Mouse (Mus musculus) liver, embryonic 14.5 days (tissue): Measurements from ENCODE around the gene C1galt1c1. TPM values are rescaled to one million over a fixed set of nuclear protein-coding genes. Genes with fewer than 3 reads are reported as not detected.
A peak's percentile ranks its signal among the peaks of the same experiment; 100 is the strongest.

Experiments used
- ATAC-seq: fragments of 200-750 bp; cut with Nextera tagmentation; 2 replicates; pipeline ENCODE4 v1.8.0; 2017; ENCODE audit warnings: moderate number of reproducible peaks, mild to moderate bottlenecking, moderate library complexity; ENCODE audit not compliant: insufficient read depth
- DNase-seq, 3 experiments: peaks; one replicate each; pipeline ENCODE4 v3.0.0-alpha.2; 2012 to 2013; ENCODE audit warnings: low read depth in 3 of 3, low spot score in 3 of 3
- H3K27ac ChIP-seq: fragments of 300-500 bp; sonication (generic); 2 replicates; pipeline ENCODE4 v1.5.1; 2014; ENCODE audit warnings: moderate library complexity, mild to moderate bottlenecking, control low read depth, inconsistent platforms
- H3K27me3 ChIP-seq: fragments of 300-500 bp; sonication (generic); 2 replicates; pipeline ENCODE4 v1.6.1; 2014; ENCODE audit warnings: mild to moderate bottlenecking, low read length, moderate library complexity; ENCODE audit not compliant: control insufficient read depth, insufficient read depth
- H3K36me3 ChIP-seq: fragments of 300-500 bp; sonication (generic); replicated peaks from 2 replicates; pipeline ENCODE4 v1.6.1; 2014; ENCODE audit warnings: low read depth; ENCODE audit not compliant: control insufficient read depth, insufficient read depth
- H3K4me1 ChIP-seq, 2 experiments: fragments of 200-500 bp in 1 of 2; fragments of 300-500 bp in 1 of 2; sonication (generic) in 1 of 2; replicated peaks; 2 replicates each; pipeline ENCODE4 v1.6.1; 2012 to 2014; ENCODE audit warnings: antibody characterized with exemption in 1 of 2, inconsistent platforms in 1 of 2, low read length in 1 of 2; ENCODE audit not compliant: control insufficient read depth in 2 of 2, insufficient read depth in 2 of 2
- H3K4me2 ChIP-seq: fragments of 300-500 bp; sonication (generic); 2 replicates; pipeline ENCODE4 v1.6.1; 2014; ENCODE audit warnings: low read depth, mild to moderate bottlenecking, control low read depth, moderate library complexity
- H3K4me3 ChIP-seq, 2 experiments: fragments of 200-500 bp in 1 of 2; fragments of 300-500 bp in 1 of 2; sonication (generic) in 1 of 2; 2 replicates each; pipeline ENCODE4 v1.5.1; 2012 to 2014; ENCODE audit warnings: low read depth in 2 of 2, low read length in 2 of 2, mild to moderate bottlenecking in 2 of 2, control low read depth in 1 of 2, inconsistent platforms in 1 of 2, moderate library complexity in 1 of 2; ENCODE audit not compliant: insufficient read depth in 1 of 2
- H3K9ac ChIP-seq: fragments of 300-500 bp; sonication (generic); replicated peaks from 2 replicates; pipeline ENCODE4 v1.6.1; 2014; ENCODE audit warnings: mild to moderate bottlenecking, control low read depth, moderate library complexity
- H3K9me3 ChIP-seq: fragments of 300-500 bp; sonication (generic); 2 replicates; pipeline ENCODE4 v1.6.1; 2016; ENCODE audit warnings: low read length, mixed read lengths; ENCODE audit not compliant: control insufficient read depth
- CTCF ChIP-seq: IDR thresholded peaks from 2 replicates; pipeline ENCODE4 v1.5.1; 2016; ENCODE audit warnings: antibody characterized with exemption, low read depth, control low read depth
- EP300 ChIP-seq: IDR thresholded peaks from 2 replicates; pipeline ENCODE4 v1.6.1; 2016; ENCODE audit warnings: antibody characterized with exemption, low read depth
- WGBS: fragments of 180-500 bp; shearing (Covaris S2); extraction: QIAGEN DNeasy Blood & Tissue Kit; methylation state at CpG from one replicate; pipeline ENCODE4 v1.1.7; 2014; ENCODE audit not compliant: insufficient replicate concordance; 5-methylcytosine and 5-hydroxymethylcytosine counted together
- polyA plus RNA-seq, 2 experiments: library from polyadenylated mRNA; depleted of rRNA in 1 of 2; stranded (reverse) in 1 of 2; unstranded in 1 of 2; fragments of >200 nt; fragmentation: Nextera tagmentation in 1 of 2; extraction: Ambion mirVana in 1 of 2; gene quantifications; 2 replicates each; pipeline versions ENCODE4 v1.2.1 to v1.2.3; 2012 to 2014

The C1galt1c1 gene
- polyA plus RNA-seq (2012; rRNA removed) (4.4 and 8.6 TPM in 2 replicates), polyA plus RNA-seq (2014; fragmentation: Nextera tagmentation; extraction: Ambion mirVana) (14.0 and 16.9 TPM in 2 replicates)

DNA sequence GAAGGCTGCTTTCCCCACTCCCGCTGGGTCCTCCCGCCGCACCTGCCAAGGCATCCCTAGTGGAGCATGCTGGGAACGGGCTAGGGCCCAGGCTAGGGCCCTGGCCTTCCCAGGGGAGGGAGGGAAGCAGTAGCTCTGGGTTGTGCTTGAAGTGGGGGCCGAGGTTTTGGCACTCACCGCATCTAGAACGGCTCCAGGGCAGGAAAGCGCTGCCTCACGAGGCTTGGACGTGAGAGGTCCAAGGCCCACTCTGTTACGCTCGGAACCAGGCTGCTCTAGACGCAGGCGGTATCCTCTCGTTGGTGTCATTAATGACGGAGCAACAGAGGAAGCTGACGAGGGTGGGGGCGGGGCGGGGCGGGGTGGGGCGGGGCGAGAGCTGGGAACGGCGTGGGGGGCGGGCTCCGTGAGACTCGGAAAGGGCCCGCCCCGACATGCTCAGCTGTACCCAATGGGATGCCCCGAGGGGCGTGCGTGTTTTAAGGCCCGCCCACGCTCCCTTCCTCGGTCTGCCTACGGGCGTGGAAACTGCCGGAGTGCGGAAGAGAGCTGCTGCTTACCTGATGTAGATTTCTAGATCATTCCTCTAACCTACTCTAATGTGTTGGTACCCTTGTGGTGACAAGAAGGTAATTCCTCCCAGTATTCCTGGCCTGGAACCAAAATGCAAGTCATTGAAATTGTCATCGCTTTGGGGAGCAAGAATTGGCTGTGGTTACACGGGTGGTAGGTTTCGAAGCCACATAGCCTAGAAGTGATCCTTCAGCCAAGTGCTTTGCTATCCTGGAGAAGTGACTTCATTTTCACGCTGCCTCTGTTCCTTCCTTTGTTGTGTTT is at the start of gene C1galt1c1:
TSS of gene C1galt1c1 (minus strand) at position 287 of the 837 bp plus-strand sequence.
- no peaks in the 10 kb centered on the region for H3K27me3 ChIP-seq
- H3K4me1 ChIP-seq, result peaks cover 0 to 4% of the 10 kb centered on the region in 2 experiments; a peak in 2 of 4 replicates
- H3K27ac ChIP-seq, result peak within 1 kb of the TSS; percentile 72
- peak within 1 kb of the TSS; percentile 73 to 95 for H3K4me3 ChIP-seq
- TF ChIP-seq EP300 (no peak), CTCF (no peak)
- 11% methylated on average over 34 of the region's 43 CpGs for WGBS
- ATAC-seq (peak; percentile 99), DNase-seq (peak; percentile 78 to 82 (median 81))
- no peaks in the 10 kb centered on the region for H3K36me3 ChIP-seq
- H3K4me2 ChIP-seq, result peak within 1 kb of the TSS; percentile 66
- no peaks in the 10 kb centered on the region for H3K9me3 ChIP-seq
- peak within 1 kb of the TSS; percentile 77 for H3K9ac ChIP-seq

DNA sequence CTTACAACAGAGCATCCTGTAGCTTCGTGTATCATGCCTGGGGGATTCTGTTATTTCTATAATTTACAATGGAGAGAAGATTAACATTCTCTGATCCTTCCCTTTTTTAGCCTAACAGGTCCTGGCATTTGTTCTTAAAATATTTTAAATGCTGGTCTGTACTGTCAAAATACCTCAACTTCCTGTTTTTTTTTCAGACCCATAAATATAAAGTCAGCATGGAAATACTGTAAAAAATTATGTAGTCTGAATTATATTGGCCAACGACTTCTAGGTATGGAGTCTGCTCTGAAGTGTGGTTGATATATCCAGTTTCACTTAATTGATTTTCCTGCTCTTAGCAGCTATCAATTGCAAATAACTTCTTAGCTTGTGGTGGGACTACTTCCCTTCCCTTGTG is 47.1 kb upstream of the C1galt1c1 start:
- Histone ChIP-seq H3K27ac (no peak overlapping the region), H3K4me2 (no peak overlapping the region), H3K36me3 (no peaks in the 10 kb centered on the region), H3K4me1 (no peaks in the 10 kb centered on the region), H3K27me3 (no peaks in the 10 kb centered on the region), H3K4me3 (no peak overlapping the region), H3K9me3 (no peaks in the 10 kb centered on the region), H3K9ac (no peak overlapping the region)
- DNase-seq (no peak), ATAC-seq (no peak)
- 24% methylated on average over 2 of the region's 2 CpGs for WGBS
- TF ChIP-seq EP300 (no peak), CTCF (no peak)

DNA sequence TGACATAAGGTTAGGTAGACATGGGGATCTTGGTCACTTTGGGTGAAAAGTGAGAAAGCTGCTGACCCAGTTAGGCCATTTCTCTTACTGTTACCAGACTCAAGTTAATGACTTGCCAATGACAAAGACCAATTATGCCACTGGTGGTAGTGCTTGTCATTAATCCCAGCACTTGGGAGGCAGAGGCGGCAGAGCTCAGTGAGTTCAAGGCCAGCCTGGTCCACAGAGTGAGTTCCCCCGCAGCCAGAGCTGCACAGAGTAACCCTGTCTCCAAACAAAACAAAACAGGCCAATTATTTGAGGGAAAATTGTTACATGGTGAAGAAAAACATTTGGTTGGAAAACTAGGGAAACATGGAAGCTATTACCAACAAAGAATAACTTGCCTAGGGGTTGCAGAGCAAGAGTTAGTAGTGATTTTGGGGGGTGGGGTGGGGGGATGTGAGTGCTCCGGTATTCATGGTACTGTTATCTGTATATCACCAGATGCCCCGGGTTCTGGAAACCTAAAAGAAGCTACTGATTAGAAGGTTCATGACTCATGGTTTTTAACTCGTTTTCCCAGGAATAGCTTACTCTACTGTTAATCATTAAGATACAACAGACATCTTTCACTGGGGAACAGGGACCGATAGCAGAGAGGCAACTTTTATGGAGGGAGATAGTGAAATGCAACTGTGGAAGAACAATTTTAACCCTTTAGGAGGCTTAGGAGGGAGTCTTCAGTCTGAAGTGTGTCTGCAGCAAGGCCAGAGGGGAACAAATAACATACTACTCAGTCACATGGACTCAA is 34.4 kb upstream of the C1galt1c1 start:
- 32% methylated on average over 6 of the region's 6 CpGs for WGBS
- H3K27ac ChIP-seq, result no peak overlapping the region
- no peak overlapping the region for H3K4me3 ChIP-seq
- H3K27me3 ChIP-seq, result no peaks in the 10 kb centered on the region
- no peak overlapping the region for H3K4me2 ChIP-seq
- no peak for DNase-seq
- no peaks in the 10 kb centered on the region for H3K4me1 ChIP-seq
- H3K9me3 ChIP-seq, result no peaks in the 10 kb centered on the region
- no peak for ATAC-seq
- TF ChIP-seq EP300, result no peak
- no peak for TF ChIP-seq CTCF
- no peaks in the 10 kb centered on the region for H3K36me3 ChIP-seq
- H3K9ac ChIP-seq, result no peak overlapping the region

DNA sequence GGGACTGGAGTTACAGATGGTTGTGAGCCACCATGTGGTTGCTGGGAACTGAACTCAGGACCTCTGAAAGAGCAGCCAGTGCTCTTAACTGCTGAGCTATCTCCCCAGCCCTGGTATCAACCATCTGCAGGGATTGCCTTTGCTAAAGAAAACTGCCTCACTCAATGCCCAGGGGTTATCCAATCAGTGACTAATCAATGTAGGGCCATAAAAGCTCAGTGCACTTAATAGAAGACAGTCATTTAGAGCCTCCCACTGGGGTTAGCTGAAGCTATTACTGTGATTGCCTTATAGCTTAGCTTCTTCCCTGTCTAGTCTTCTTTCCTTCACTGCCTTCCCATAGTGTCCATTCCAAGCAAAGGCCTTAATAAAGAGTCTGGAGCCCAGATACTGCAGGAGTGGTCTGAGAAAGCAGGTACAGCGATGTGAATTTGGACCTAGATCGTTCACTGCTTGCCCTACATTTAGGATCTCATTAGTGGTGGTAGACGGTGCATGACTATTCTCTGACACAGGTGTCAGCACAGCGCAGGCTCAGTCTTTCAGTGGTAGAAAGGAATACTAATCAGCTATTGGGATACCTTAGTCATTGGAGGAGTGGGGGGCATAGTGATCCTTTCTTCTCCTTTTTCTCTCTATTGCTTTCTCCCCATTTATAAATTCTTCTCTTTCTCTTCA is 21.5 kb upstream of the C1galt1c1 start:
- Histone ChIP-seq H3K4me3 (no peak overlapping the region), H3K27me3 (no peaks in the 10 kb centered on the region), H3K9me3 (no peaks in the 10 kb centered on the region), H3K36me3 (no peaks in the 10 kb centered on the region), H3K4me2 (no peak overlapping the region), H3K27ac (no peak overlapping the region), H3K9ac (no peak overlapping the region), H3K4me1 (no peaks in the 10 kb centered on the region)
- ATAC-seq, result no peak
- TF ChIP-seq CTCF (no peak), EP300 (no peak)
- 54% methylated on average over 4 of the region's 4 CpGs for WGBS
- DNase-seq, result no peak
